Mouse (Mus musculus): ENCODE results near the gene Grik3. TPM values are rescaled to one million over a fixed set of nuclear protein-coding genes. Genes with fewer than 3 reads are reported as not detected.

Grik3 gene
- polyA plus RNA-seq, 1 experiment from 2014 or later: not detected

DNA sequence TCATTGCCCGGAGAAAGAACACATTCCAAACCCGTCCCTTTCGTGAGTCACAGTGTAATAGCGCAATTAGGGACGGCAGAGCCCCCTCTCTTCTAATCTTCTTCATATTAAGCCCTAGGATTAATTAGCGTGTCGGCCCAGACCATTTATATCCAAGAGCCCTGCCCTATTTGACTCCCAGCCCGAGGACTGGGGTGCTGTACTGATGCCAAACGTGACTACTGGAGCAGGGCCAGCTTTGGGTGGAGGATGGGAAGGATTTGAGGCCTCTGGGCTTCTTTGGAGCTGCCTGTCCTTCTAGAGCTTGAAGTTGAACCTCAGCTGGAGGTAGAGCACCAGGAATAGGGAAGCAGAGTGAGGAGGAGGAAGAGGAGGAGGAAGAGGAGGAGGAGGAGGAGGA lies 2.2 kb downstream of the Grik3 start:
- in situ Hi-C loops (cut with MboI; ENCODE audit: low pct_unique_long_range_greater_than_20kb): no loop called here
- DNase-seq (ENCODE audit: low read depth, low spot score) (no peak), ATAC-seq (no peak)
- POLR2A ChIA-PET: no interaction called here
- CTCF ChIA-PET: interaction anchor here (0.7 kb wide), 1 partner anchor 14 kb away, joined by 3 read pairs; no protein-coding TSS in a partner anchor
- H3K27me3 ChIP-seq: peaks cover 44% of the 10 kb centered on the region
- TF ChIP-seq CTCF (IDR thresholded peaks at IDR 0.05): no peak

GRCm38 (mm10) chr4:125493124-125493523 lies 2.6 kb downstream of the Grik3 start:
- in situ Hi-C loops (cut with MboI; ENCODE audit: low pct_unique_long_range_greater_than_20kb): no loop called here
- ChIA-PET CTCF (interaction anchor here (0.7 kb wide), 1 partner anchor 13 kb away, joined by 3 read pairs; no protein-coding TSS in a partner anchor), POLR2A (no interaction called here)
- TF ChIP-seq CTCF (IDR thresholded peaks at IDR 0.05): no peak
- H3K27me3 ChIP-seq: peaks cover 45% of the 10 kb centered on the region
- ATAC-seq (no peak), DNase-seq (ENCODE audit: low read depth, low spot score) (no peak)

DNA sequence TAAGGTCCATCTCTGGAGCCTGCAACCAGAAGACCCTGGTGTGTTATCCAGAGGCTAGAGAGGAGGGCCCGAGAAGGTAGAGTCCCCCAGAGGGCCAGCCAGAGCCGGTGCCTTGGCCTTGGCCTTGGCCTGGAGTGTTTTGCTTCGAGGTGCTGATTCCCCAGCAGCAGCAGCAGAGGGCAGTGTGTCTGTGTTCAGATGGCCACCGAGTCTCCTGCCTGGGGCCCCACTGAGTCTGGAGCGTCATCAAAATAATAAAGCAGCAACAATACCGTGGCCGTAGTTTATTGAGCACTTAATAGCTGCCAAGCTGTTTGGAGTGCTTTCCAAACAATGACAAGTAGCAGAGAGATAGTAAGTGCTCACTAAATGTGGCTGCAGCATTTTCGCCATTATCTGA lies 5.0 kb downstream of the Grik3 start:
- POLR2A ChIA-PET: no interaction called here
- ATAC-seq: no peak
- DNase-seq (ENCODE audit: low read depth, low spot score): no peak
- TF ChIP-seq CTCF (IDR thresholded peaks at IDR 0.05): no peak
- H3K27me3 ChIP-seq: peaks cover 37% of the 10 kb centered on the region
- in situ Hi-C loops (cut with MboI; ENCODE audit: low pct_unique_long_range_greater_than_20kb): no loop called here
- CTCF ChIA-PET: no interaction called here

GRCm38 (mm10) chr4:125497001-125497400 lies 6.5 kb downstream of the Grik3 start:
- ChIA-PET POLR2A (no interaction called here), CTCF (no interaction called here)
- no peak for TF ChIP-seq CTCF (IDR thresholded peaks at IDR 0.05)
- in situ Hi-C loops (cut with MboI; ENCODE audit: low pct_unique_long_range_greater_than_20kb): no loop called here
- no peak for DNase-seq (ENCODE audit: low read depth, low spot score)
- peaks cover 27% of the 10 kb centered on the region for H3K27me3 ChIP-seq
- ATAC-seq: no peak

DNA sequence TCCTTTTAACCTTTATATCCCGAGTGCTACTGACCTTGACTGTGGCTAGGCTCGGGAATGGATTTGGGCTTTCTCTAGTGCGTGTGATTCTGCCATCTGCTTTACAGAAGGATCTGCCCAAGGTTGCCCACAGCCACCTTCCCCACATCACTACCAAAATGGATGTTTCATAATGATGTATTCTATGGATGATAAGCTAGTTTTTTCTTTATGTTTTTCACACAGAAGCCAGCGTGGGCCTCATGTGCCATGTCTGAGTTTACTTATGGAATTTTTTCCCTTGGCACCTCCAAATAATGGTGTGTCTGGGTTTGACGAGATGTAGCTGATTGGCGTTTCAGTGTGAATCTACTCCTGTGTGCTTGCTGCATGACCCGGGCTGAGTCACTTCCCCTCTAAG lies 7.0 kb downstream of the Grik3 start:
- ATAC-seq (no peak), DNase-seq (ENCODE audit: low read depth, low spot score) (no peak)
- peaks cover 25% of the 10 kb centered on the region for H3K27me3 ChIP-seq
- in situ Hi-C loops (cut with MboI; ENCODE audit: low pct_unique_long_range_greater_than_20kb): no loop called here
- ChIA-PET CTCF (no interaction called here), POLR2A (no interaction called here)
- no peak for TF ChIP-seq CTCF (IDR thresholded peaks at IDR 0.05)

DNA sequence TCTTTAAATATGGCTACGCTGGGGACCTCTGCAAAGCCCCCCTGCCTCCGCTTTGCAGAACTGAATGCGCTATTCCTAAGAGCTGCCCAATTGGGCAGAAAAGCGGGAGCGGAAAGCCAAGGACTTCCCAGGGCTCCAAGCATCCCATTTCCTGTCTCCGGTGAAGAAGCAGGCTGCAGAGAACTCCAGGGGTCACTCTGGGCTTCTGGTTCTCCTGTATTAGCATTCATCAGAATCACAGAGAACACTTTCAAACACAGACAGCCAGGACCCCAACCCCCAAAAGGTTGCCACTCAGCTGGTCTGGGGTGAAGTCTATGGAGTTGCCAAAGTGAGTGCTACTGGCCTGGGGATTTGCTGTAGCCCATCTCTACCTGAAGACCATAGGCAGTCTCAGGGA lies 8.4 kb downstream of the Grik3 start:
- peaks cover 13% of the 10 kb centered on the region for H3K27me3 ChIP-seq
- CTCF ChIA-PET: no interaction called here
- TF ChIP-seq CTCF (IDR thresholded peaks at IDR 0.05): no peak
- DNase-seq (ENCODE audit: low read depth, low spot score): no peak
- POLR2A ChIA-PET: no interaction called here
- ATAC-seq: no peak
- in situ Hi-C loops (cut with MboI; ENCODE audit: low pct_unique_long_range_greater_than_20kb): no loop called here

DNA sequence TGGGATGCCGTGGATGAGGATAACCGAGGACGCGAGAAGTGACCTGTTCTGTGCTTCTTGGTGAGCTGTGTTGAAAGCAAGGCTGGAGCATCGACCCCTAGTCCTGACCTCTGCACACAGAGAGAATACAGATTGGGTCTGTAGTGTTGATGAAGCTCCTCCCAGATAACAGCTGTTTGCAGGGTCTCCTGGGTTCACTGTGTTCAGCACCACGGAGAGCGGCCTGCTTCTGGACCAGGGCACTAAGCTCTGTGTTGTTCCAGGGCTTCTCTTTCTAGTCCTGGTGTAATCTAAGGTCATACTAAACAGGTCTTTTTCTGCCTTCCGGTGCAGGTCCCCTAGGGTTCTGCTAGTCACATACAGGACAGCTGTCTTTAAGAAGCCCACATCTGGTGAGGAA lies 12.4 kb downstream of the Grik3 start:
- peaks cover 4% of the 10 kb centered on the region for H3K27me3 ChIP-seq
- ChIA-PET POLR2A (no interaction called here), CTCF (no interaction called here)
- TF ChIP-seq CTCF (IDR thresholded peaks at IDR 0.05): no peak
- in situ Hi-C loops (cut with MboI; ENCODE audit: low pct_unique_long_range_greater_than_20kb): no loop called here
- ATAC-seq (no peak), DNase-seq (ENCODE audit: low read depth, low spot score) (no peak)

GRCm38 (mm10) chr4:125512434-125512833 lies 21.9 kb downstream of the Grik3 start:
- DNase-seq (ENCODE audit: low read depth, low spot score) (no peak), ATAC-seq (no peak)
- in situ Hi-C loops (cut with MboI; ENCODE audit: low pct_unique_long_range_greater_than_20kb): no loop called here
- TF ChIP-seq CTCF (IDR thresholded peaks at IDR 0.05): no peak
- ChIA-PET CTCF (no interaction called here), POLR2A (no interaction called here)
- H3K27me3 ChIP-seq: peaks cover 17% of the 10 kb centered on the region

DNA sequence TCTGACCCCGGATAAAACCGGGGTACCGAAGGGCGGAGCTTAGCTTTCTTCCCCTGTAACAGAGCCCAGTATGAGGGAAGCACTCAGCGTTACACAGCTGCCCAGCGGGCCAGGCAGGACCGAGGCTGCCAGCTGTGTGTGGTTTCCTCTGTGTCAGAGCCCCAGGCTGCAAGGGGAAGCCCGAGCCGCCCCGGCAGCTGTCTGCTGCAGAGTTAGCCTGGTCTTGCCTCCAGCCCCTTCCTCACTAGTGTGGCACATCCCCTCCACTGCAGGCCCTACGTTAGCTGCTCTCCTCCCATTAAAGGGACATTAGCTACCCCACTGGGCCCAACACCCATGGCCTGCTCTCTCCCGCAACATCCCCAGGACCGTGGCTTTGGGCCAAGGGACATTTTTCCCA lies 25.1 kb downstream of the Grik3 start:
- DNase-seq (ENCODE audit: low read depth, low spot score) (no peak), ATAC-seq (no peak)
- H3K27me3 ChIP-seq: peaks cover 17% of the 10 kb centered on the region
- ChIA-PET CTCF (interaction anchor here (1.1 kb wide), 1 partner anchor 27 kb away, joined by 3 read pairs; no protein-coding TSS in a partner anchor), POLR2A (interaction anchor here (0.6 kb wide), 1 partner anchor 475 kb away, joined by 3 read pairs; no protein-coding TSS in a partner anchor)
- no peak for TF ChIP-seq CTCF (IDR thresholded peaks at IDR 0.05)
- in situ Hi-C loops (cut with MboI; ENCODE audit: low pct_unique_long_range_greater_than_20kb): no loop called here

DNA sequence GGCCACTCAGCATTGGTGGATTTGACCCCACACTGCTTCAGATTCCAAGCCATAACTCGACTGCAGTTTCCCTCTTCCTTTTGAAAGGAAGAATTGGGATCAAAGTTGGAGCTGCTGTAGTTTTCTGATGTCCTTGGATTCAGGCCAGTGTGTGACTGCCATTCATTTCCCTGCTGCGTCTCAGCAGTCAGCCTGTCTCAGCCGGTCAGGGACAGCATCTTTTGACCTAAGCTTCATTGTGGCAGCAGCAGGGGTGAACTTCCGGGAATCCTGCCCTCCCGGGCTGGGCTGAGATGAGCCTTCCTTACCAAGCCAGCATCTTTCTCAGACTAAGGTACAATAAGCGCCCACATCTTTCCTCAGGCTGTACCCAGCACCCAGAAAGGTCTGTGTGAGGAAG lies 26.1 kb downstream of the Grik3 start:
- CTCF ChIA-PET: interaction anchor here (1.1 kb wide), 1 partner anchor 26 kb away, joined by 3 read pairs; no protein-coding TSS in a partner anchor
- H3K27me3 ChIP-seq: peaks cover 15% of the 10 kb centered on the region
- TF ChIP-seq CTCF (IDR thresholded peaks at IDR 0.05): no peak
- POLR2A ChIA-PET: no interaction called here
- ATAC-seq (no peak), DNase-seq (ENCODE audit: low read depth, low spot score) (no peak)
- in situ Hi-C loops (cut with MboI; ENCODE audit: low pct_unique_long_range_greater_than_20kb): no loop called here

DNA sequence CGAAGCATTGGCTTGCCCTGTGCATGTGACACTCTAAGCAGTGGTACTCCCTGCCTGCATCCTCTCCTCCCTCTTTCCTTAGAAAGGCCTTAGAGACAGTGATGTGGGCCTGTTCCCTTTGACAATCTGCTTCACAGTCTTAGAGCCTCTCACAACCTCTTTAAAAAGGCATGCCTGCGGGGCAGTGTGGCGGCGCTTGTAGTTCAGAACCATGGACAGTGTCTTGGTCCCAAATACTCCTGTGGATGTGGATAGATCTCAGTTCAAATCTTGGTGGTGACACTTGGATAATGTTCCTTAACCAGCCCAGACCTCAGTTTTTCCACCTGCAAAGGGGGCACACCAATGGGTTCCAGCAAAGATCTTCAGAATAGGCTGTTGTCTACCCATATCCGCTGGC lies 28.4 kb downstream of the Grik3 start:
- POLR2A ChIA-PET: no interaction called here
- DNase-seq (ENCODE audit: low read depth, low spot score): no peak
- ATAC-seq: no peak
- in situ Hi-C loops (cut with MboI; ENCODE audit: low pct_unique_long_range_greater_than_20kb): no loop called here
- H3K27me3 ChIP-seq: peaks cover 2% of the 10 kb centered on the region
- TF ChIP-seq CTCF (IDR thresholded peaks at IDR 0.05): no peak
- CTCF ChIA-PET: no interaction called here

GRCm38 (mm10) chr4:125522931-125523330 lies 32.4 kb downstream of the Grik3 start:
- peaks cover 7% of the 10 kb centered on the region for H3K27me3 ChIP-seq
- in situ Hi-C loops (cut with MboI; ENCODE audit: low pct_unique_long_range_greater_than_20kb): no loop called here
- TF ChIP-seq CTCF (IDR thresholded peaks at IDR 0.05): no peak
- ChIA-PET CTCF (no interaction called here), POLR2A (no interaction called here)
- no peak for DNase-seq (ENCODE audit: low read depth, low spot score)
- no peak for ATAC-seq

Measured in Patski (cell line).